Mouse (Mus musculus) brown adipose tissue, adult 24 weeks (tissue): Measurements from ENCODE around the gene Nudt21. TPM values are rescaled to one million over a fixed set of nuclear protein-coding genes. Genes with fewer than 3 reads are reported as not detected.

ENCODE experiments used
- H3K27ac ChIP-seq: fragments of 200-500 bp; replicated peaks from 2 replicates; pipeline ENCODE4 v1.5.1; 2012; ENCODE audit warnings: low read depth, mild to moderate bottlenecking, low read length
- H3K4me1 ChIP-seq: fragments of 200-500 bp; 2 replicates; pipeline ENCODE4 v1.6.1; 2012; ENCODE audit warnings: low read length, mixed read lengths; ENCODE audit not compliant: control insufficient read depth, insufficient read depth, insufficient read length
- H3K4me3 ChIP-seq: fragments of 200-500 bp; 2 replicates; pipeline ENCODE4 v1.5.1; 2012; ENCODE audit warnings: low read depth, mild to moderate bottlenecking, low read length, moderate library complexity; ENCODE audit not compliant: insufficient read depth
- polyA plus RNA-seq: library from polyadenylated mRNA; stranded (reverse); fragments of >200 nt; gene quantifications from 2 replicates; pipeline ENCODE4 v1.2.4, GENCODE M21; 2012; ENCODE audit not compliant: missing spikeins, insufficient read depth, insufficient read length

Gene Nudt21
- polyA plus RNA-seq, 1 experiment = 27.6 TPM

GRCm38 (mm10) chr8:93974602-93975186, 62.1 kb downstream of the Nudt21 start:
- H3K4me1 ChIP-seq = peaks cover 4% of the 10 kb centered on the region
- H3K4me3 ChIP-seq = no peak overlapping the region
- no peak overlapping the region for H3K27ac ChIP-seq

GRCm38 (mm10) chr8:93973831-93974375, 62.9 kb downstream of the Nudt21 start:
- H3K27ac ChIP-seq = no peak overlapping the region
- H3K4me1 ChIP-seq = peaks cover 4% of the 10 kb centered on the region
- no peak overlapping the region for H3K4me3 ChIP-seq

- no peak overlapping the region for H3K4me3 ChIP-seq
- no peak overlapping the region for H3K27ac ChIP-seq
- peaks cover 4% of the 10 kb centered on the region for H3K4me1 ChIP-seq
Observed at GRCm38 (mm10) chr8:93972971-93973734, 63.7 kb downstream of the Nudt21 start.

GRCm38 (mm10) chr8:93972211-93972610, 64.6 kb downstream of the Nudt21 start:
- no peak overlapping the region for H3K27ac ChIP-seq
- H3K4me3 ChIP-seq = no peak overlapping the region
- H3K4me1 ChIP-seq = peaks cover 4% of the 10 kb centered on the region

- H3K4me1 ChIP-seq = peaks cover 4% of the 10 kb centered on the region
- H3K27ac ChIP-seq = no peak overlapping the region
- H3K4me3 ChIP-seq = no peak overlapping the region
Observed at GRCm38 (mm10) chr8:93971451-93971850, 65.4 kb downstream of the Nudt21 start.

GRCm38 (mm10) chr8:93969626-93970340, 67.0 kb downstream of the Nudt21 start:
- Histone ChIP-seq H3K4me3 (no peak overlapping the region), H3K4me1 (peaks cover 4% of the 10 kb centered on the region), H3K27ac (no peak overlapping the region)

GRCm38 (mm10) chr8:93968293-93968692, 68.5 kb downstream of the Nudt21 start:
- Histone ChIP-seq H3K27ac (no peak overlapping the region), H3K4me1 (peaks cover 2% of the 10 kb centered on the region; the same call in 1 of the 2 replicates), H3K4me3 (no peak overlapping the region)

Other genes with a start within 250 kb of the Nudt21 start
- 28.1 and 37.5 TPM in 2 replicates for gene Gnao1, start 227.1 kb downstream of the Nudt21 start, polyA plus RNA-seq
- 45.8 and 66.8 TPM in 2 replicates for gene Amfr, start 24.2 kb downstream of the Nudt21 start, polyA plus RNA-seq
- 6.5 and 11.2 TPM in 2 replicates for gene Ogfod1, start 167 bp upstream of the Nudt21 start, polyA plus RNA-seq
- gene Bbs2, start 61.9 kb upstream of the Nudt21 start, polyA plus RNA-seq = 8.3 and 10.9 TPM in 2 replicates
- gene Mt4, start 100.2 kb upstream of the Nudt21 start, polyA plus RNA-seq = not detected in 2 replicates
- gene Mt3, start 115.6 kb upstream of the Nudt21 start, polyA plus RNA-seq = not detected in 2 replicates
- gene Mt2, start 135.6 kb upstream of the Nudt21 start, polyA plus RNA-seq = 62.4 and 160 TPM in 2 replicates
- gene Mt1, start 142.1 kb upstream of the Nudt21 start, polyA plus RNA-seq = 526 and 987 TPM in 2 replicates
- 5.0 and 6.4 TPM in 2 replicates for gene Nup93, start 177.5 kb upstream of the Nudt21 start, polyA plus RNA-seq